Mouse (Mus musculus) embryonic fibroblast, embryonic 13.5 days (primary cell): ENCODE measurements around the gene Mrgpra4. TPM values are rescaled to one million over a fixed set of nuclear protein-coding genes. Genes with fewer than 3 reads are reported as not detected.

Experiments used
- H3K27ac ChIP-seq: 2 replicates; pipeline ENCODE4 v1.5.1; 2012; ENCODE audit warnings: low read length, control low read depth, inconsistent platforms; ENCODE audit not compliant: insufficient read depth
- H3K4me1 ChIP-seq: 2 replicates; pipeline ENCODE4 v1.6.1; 2011; ENCODE audit warnings: low read length; ENCODE audit not compliant: control insufficient read depth, insufficient read depth
- H3K4me3 ChIP-seq: 2 replicates; pipeline ENCODE4 v1.5.1; 2011; ENCODE audit warnings: mild to moderate bottlenecking, control low read depth, low read length; ENCODE audit not compliant: insufficient read depth
- CTCF ChIP-seq: IDR thresholded peaks from 2 replicates; pipeline ENCODE4 v1.5.1; 2011; ENCODE audit warnings: mild to moderate bottlenecking, control low read depth, low read length, moderate library complexity, borderline replicate concordance; ENCODE audit not compliant: insufficient read depth
- POLR2A ChIP-seq: IDR thresholded peaks from 2 replicates; pipeline ENCODE4 v1.6.1; 2011; ENCODE audit warnings: low read depth, mild to moderate bottlenecking, control low read depth, low read length, moderate library complexity
- polyA plus RNA-seq: library from polyadenylated mRNA; stranded (reverse); fragments of >200 nt; gene quantifications from 2 replicates; pipeline ENCODE4 v1.2.4, GENCODE M21; 2011; ENCODE audit warnings: low read depth; ENCODE audit not compliant: missing spikeins, insufficient read length

The Mrgpra4 gene
- not detected in 2 replicates for polyA plus RNA-seq

DNA sequence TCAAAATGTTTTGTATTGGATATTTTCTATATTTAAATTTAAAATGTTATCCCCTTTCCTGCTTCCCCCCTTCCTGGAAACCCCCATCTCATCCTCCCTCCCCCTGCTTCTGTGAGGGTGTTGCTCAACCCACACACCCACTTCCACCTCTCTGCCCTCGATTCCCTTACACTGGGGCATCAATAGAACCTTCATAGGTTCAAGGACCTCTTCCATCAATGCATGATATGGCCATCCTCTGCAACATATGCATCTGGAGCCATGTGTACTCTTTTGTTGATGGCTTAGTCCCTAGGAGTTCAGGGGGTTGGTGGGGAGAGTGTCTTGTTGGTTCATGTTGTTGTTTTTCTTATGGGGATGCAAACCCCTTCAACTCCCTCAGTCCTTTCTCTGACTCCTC is at the start of gene Mrgpra4:
Gene Mrgpra4, minus strand, starts transcription at position 101 of the 400 bp plus-strand sequence.
- no peak within 1 kb of the TSS for H3K4me3 ChIP-seq
- H3K27ac ChIP-seq, result no peak within 1 kb of the TSS
- TF ChIP-seq CTCF (no peak), POLR2A (no peak)
- no peaks in the 10 kb centered on the region for H3K4me1 ChIP-seq

DNA sequence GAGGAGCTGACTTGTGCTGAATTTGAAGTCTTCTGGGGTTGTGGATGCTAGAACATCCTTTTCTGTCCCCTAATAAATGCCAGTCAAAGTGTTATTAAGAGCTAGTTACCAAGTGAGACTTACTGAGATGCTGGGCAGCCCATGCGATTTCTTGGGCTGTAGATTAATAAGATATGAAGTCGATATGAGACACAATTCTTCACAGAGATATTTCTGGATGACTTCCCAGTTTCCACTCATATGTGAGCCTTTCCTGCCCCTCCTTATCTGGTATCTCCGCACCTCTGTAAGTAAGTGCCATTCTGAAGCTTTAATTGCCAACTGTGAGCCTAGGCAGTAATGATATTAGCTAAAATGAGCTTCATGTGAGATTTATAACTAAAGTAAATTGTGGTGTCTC is 45.6 kb upstream of the Mrgpra4 start, which contains the start of gene Mrgprx1:
Gene Mrgprx1, minus strand, starts transcription at position 101 of the 400 bp plus-strand sequence.
- TF ChIP-seq CTCF, result no peak
- no peak for TF ChIP-seq POLR2A
- H3K27ac ChIP-seq, result no peak within 1 kb of the TSS
- no peak within 1 kb of the TSS for H3K4me3 ChIP-seq
- H3K4me1 ChIP-seq, result no peaks in the 10 kb centered on the region

DNA sequence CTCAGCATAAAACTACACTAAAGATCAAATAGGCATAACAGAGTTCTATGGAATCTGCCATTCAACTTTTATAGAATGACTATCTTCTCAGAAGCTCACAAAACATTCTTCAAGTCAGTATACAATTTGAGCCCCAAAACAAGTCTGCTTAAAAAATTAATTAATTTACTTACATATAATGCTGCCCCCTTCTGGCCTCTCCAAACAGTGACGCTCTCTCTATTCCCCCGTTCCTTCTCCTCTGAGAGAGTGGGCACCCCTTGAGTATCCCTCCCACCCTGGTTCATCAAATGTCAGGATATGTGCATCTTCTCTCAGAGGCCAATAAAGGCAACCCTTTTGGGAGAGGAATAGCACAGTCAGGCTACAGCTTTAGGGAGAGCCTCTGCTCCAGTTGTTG is 36.0 kb upstream of the Mrgpra4 start:
- TF ChIP-seq POLR2A, result no peak
- TF ChIP-seq CTCF, result no peak
- Histone ChIP-seq H3K4me1 (no peaks in the 10 kb centered on the region), H3K27ac (no peak overlapping the region), H3K4me3 (no peak overlapping the region)

DNA sequence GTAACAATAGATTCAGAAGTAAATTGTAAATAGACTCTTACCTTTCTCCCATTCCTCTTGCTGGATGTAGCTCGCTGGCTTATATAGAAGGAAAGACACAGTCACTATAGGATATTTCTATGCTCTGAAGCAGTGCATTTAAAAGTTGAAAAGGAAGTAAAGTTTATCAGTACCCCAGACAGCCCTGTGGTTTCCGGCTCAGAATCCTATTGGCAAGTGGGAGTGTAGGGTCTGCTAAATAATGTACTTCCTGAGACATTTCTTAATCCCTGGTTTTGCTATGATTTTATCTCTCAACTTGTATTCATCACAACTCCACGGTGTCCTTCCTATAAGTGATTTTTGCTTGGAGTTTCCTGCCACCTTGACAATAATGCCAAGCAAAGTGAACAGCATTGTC is 13.8 kb upstream of the Mrgpra4 start:
- no peaks in the 10 kb centered on the region for H3K4me1 ChIP-seq
- TF ChIP-seq POLR2A (no peak), CTCF (no peak)
- H3K4me3 ChIP-seq, result no peak overlapping the region
- no peak overlapping the region for H3K27ac ChIP-seq

DNA sequence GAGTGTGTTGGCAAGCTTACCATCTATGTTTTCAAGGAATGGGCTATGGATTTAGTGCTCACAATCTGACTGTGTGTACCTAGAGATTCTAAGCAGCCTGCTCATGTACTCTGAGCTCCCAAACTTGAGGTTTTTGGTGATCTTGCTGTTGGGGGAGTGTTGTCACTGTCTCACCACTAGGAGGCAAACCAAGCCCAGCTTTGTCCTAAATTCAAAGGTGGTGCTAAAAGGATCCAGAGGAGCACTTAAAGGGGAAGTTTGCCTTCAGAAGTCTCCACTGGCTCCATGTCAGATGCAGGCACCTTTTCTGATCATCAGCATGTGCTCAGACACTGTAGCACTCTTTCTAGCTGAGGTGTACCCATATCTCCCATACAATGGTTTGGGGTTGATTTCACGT is 4.9 kb upstream of the Mrgpra4 start:
- Histone ChIP-seq H3K4me3 (no peak overlapping the region), H3K27ac (no peak overlapping the region), H3K4me1 (no peaks in the 10 kb centered on the region)
- TF ChIP-seq POLR2A, result no peak
- no peak for TF ChIP-seq CTCF

Other genes starting within 250 kb of the Mrgpra4 start
- not detected in 2 replicates for gene Mrgprx1, start 45.5 kb upstream of the Mrgpra4 start, polyA plus RNA-seq
- gene Mrgprb5, start 186.9 kb upstream of the Mrgpra4 start, polyA plus RNA-seq, result not detected in 2 replicates
- not detected in 2 replicates for gene Mrgprb4, start 217.2 kb upstream of the Mrgpra4 start, polyA plus RNA-seq